Comparison of ENCODE assay signal across 9 mouse cellular contexts in the genomic region with DNA sequence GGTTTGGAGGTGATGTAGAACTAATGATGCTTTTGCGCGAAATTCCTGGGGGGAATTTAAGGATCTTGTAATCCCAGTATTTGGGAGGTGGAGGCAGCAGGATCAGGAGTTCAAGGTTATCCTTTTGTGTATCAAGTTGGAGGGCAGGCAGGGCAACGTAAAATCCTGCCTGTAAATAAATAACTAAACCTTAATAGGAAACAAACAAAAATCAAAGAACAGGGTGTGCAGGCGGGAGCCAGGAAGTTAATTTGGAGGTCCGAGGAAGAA. TPM values are rescaled to one million over a fixed set of nuclear protein-coding genes. Genes with fewer than 3 reads are reported as not detected.
DNase-seq lines count a peak whose midpoint lies in the region; ATAC-seq and TF ChIP-seq lines count a peak whose summit lies in the region.
"Had no signal": no experiment of that assay in that cellular context is flagged by ENCODE, and none has a peak within 500 bp of the region (broad histone marks: within the 10 kb centered on the region; RNA-seq: fewer than 3 reads in every experiment).

No protein-coding gene starts in this region.

- no peaks in the 10 kb centered on the region; the same call in 1 of the 2 replicates for H3K36me3 ChIP-seq in embryonic facial prominence, embryonic 11.5 days (replicated peaks; ENCODE audit: control insufficient read depth, insufficient read depth, low read depth, low read length)
- no peaks in the 10 kb centered on the region for H3K36me3 ChIP-seq in hindbrain, embryonic 16.5 days (ENCODE audit: control insufficient read depth, insufficient read depth, low read length)
- H3K36me3 ChIP-seq in midbrain, embryonic 16.5 days (ENCODE audit: control insufficient read depth, insufficient read depth, low read length), result no peaks in the 10 kb centered on the region; the same call in none of the 2 replicates

- H3K4me2 ChIP-seq in embryonic facial prominence, embryonic 11.5 days (ENCODE audit: low read depth, low read length), result peak overlapping the region; percentile 63
- H3K4me2 ChIP-seq in hindbrain, embryonic 16.5 days (ENCODE audit: low read length), result peak overlapping the region; percentile 53
- H3K4me2 ChIP-seq in midbrain, embryonic 16.5 days (ENCODE audit: low read length), result peak overlapping the region; percentile 71

- no peak for DNase-seq in layer of hippocampus, adult 2 months (ENCODE audit: low spot score in 2 of 2)
- DNase-seq in layer of hippocampus, adult 9-10 months (ENCODE audit: low spot score), result no peak
- no peak for DNase-seq in embryonic facial prominence, embryonic 11.5 days (ENCODE audit: low spot score)
- no peak for DNase-seq in adrenal gland, postnatal 4 days (ENCODE audit: low spot score in 2 of 2)
- no peak for DNase-seq in embryo, embryonic 10 days (ENCODE audit: low spot score)
- DNase-seq in thymus, postnatal 4 days, result no peak

- no peaks in the 10 kb centered on the region for H3K27me3 ChIP-seq in embryonic facial prominence, embryonic 11.5 days (ENCODE audit: control insufficient read depth, insufficient read depth, low read length)
- H3K27me3 ChIP-seq in hindbrain, embryonic 16.5 days (replicated peaks; ENCODE audit: control insufficient read depth, insufficient read depth, low read length), result no peaks in the 10 kb centered on the region
- H3K27me3 ChIP-seq in midbrain, embryonic 16.5 days (ENCODE audit: control insufficient read depth, insufficient read depth, low read depth, low read length), result no peaks in the 10 kb centered on the region

- no peaks in the 10 kb centered on the region for H3K9me3 ChIP-seq in embryonic facial prominence, embryonic 11.5 days (replicated peaks; ENCODE audit: control insufficient read depth, low read length)
- H3K9me3 ChIP-seq in hindbrain, embryonic 16.5 days (ENCODE audit: control insufficient read depth, low read length), result no peaks in the 10 kb centered on the region
- no peaks in the 10 kb centered on the region for H3K9me3 ChIP-seq in midbrain, embryonic 16.5 days (replicated peaks; ENCODE audit: control insufficient read depth, low read length, poor library complexity, severe bottlenecking)

- peak overlapping the region; percentile 92 for H3K27ac ChIP-seq in layer of hippocampus, adult 2 months
- H3K27ac ChIP-seq in embryonic facial prominence, embryonic 11.5 days (replicated peaks; ENCODE audit: low read depth, low read length), result no peak overlapping the region
- no peak overlapping the region for H3K27ac ChIP-seq in hindbrain, embryonic 16.5 days (ENCODE audit: low read depth, low read length)
- H3K27ac ChIP-seq in midbrain, embryonic 16.5 days (ENCODE audit: low read length), result peak overlapping the region; percentile 68; the same call in 1 of the 2 replicates

- no peaks in the 10 kb centered on the region for H3K4me1 ChIP-seq in embryonic facial prominence, embryonic 11.5 days (ENCODE audit: control insufficient read depth, insufficient read depth, low read length)
- peaks cover 3% of the 10 kb centered on the region for H3K4me1 ChIP-seq in hindbrain, embryonic 16.5 days (ENCODE audit: control insufficient read depth, insufficient read depth, low read depth, low read length)
- peaks cover 6% of the 10 kb centered on the region for H3K4me1 ChIP-seq in midbrain, embryonic 16.5 days (ENCODE audit: control insufficient read depth, insufficient read depth, low read length)

- ATAC-seq in embryonic facial prominence, embryonic 11.5 days (replicated peaks; ENCODE audit: insufficient number of reproducible peaks, low FRiP score, low TSS enrichment, low read depth), result no peak
- no peak for ATAC-seq in hindbrain, embryonic 16.5 days
- no peak for ATAC-seq in midbrain, embryonic 16.5 days

- WGBS in embryonic facial prominence, embryonic 11.5 days, result 15% methylated on average over 5 of the region's 5 CpGs
- WGBS in hindbrain, embryonic 16.5 days, result 20% methylated on average over 5 of the region's 5 CpGs
- WGBS in midbrain, embryonic 16.5 days, result 26% methylated on average over 5 of the region's 5 CpGs

- no peak for TF ChIP-seq CTCF in layer of hippocampus, adult 2 months (conservative IDR thresholded peaks at IDR 0.05)

- H3K4me3 ChIP-seq in layer of hippocampus, adult 2 months, result peak overlapping the region; percentile 93
- H3K4me3 ChIP-seq in embryonic facial prominence, embryonic 11.5 days (ENCODE audit: low read depth, low read length), result peak overlapping the region; percentile 62
- H3K4me3 ChIP-seq in hindbrain, embryonic 16.5 days (ENCODE audit: low read length), result peak overlapping the region; percentile 61
- H3K4me3 ChIP-seq in midbrain, embryonic 16.5 days (ENCODE audit: low read depth, low read length), result peak overlapping the region; percentile 58

- H3K9ac ChIP-seq in embryonic facial prominence, embryonic 11.5 days (replicated peaks; ENCODE audit: low read length), result peak overlapping the region; percentile 64
- H3K9ac ChIP-seq in hindbrain, embryonic 16.5 days (ENCODE audit: low read depth, low read length), result peak overlapping the region; percentile 57
- H3K9ac ChIP-seq in midbrain, embryonic 16.5 days (ENCODE audit: low read depth, low read length), result peak overlapping the region; percentile 68

RNA-seq across cellular contexts. Expression of gene Dmac2, which starts 0.4 kb away (rescaled TPM):
- total RNA-seq in layer of hippocampus, adult 2 months (2021), result 10 to 100 TPM; 47.0 to 50.3 TPM
- polyA plus RNA-seq in embryonic facial prominence, embryonic 11.5 days (2014; fragmentation: Nextera tagmentation; extraction: Ambion mirVana), result 32.4 and 36.8 TPM in 2 replicates
- polyA plus RNA-seq in hindbrain, embryonic 16.5 days (2015; fragmentation: Nextera tagmentation; extraction: Ambion mirVana), result 51.4 and 52.0 TPM in 2 replicates
- polyA plus RNA-seq in midbrain, embryonic 16.5 days (2015; fragmentation: Nextera tagmentation; extraction: Ambion mirVana), result 44.5 and 48.7 TPM in 2 replicates
- total RNA-seq in adrenal gland, postnatal 4 days (2021), result 10 to 100 TPM; 34.3 to 34.5 TPM

RNA-seq across cellular contexts. Expression of gene Erich4, which starts 4.0 kb away (rescaled TPM):
- not detected for total RNA-seq in layer of hippocampus, adult 2 months (2021)
- not detected in 2 replicates for polyA plus RNA-seq in embryonic facial prominence, embryonic 11.5 days (2014; fragmentation: Nextera tagmentation; extraction: Ambion mirVana)
- polyA plus RNA-seq in hindbrain, embryonic 16.5 days (2015; fragmentation: Nextera tagmentation; extraction: Ambion mirVana), result not detected in 2 replicates
- polyA plus RNA-seq in midbrain, embryonic 16.5 days (2015; fragmentation: Nextera tagmentation; extraction: Ambion mirVana), result not detected in 2 replicates
- total RNA-seq in adrenal gland, postnatal 4 days (2021), result 1 to 10 TPM in 1 of 2 experiments, not detected in 1; 2.5 TPM
- total RNA-seq: hematopoietic stem cell, adult 5-6 weeks had no signal

RNA-seq across cellular contexts. Expression of gene B3gnt8, which starts 6.8 kb away (rescaled TPM):
- 1 to 10 TPM; 1.5 to 1.9 TPM for total RNA-seq in layer of hippocampus, adult 2 months (2021)
- polyA plus RNA-seq in embryonic facial prominence, embryonic 11.5 days (2014; fragmentation: Nextera tagmentation; extraction: Ambion mirVana), result 0.66 and 1.0 TPM in 2 replicates
- polyA plus RNA-seq in hindbrain, embryonic 16.5 days (2015; fragmentation: Nextera tagmentation; extraction: Ambion mirVana), result 0.89 and 1.1 TPM in 2 replicates
- 0.64 and 0.73 TPM in 2 replicates for polyA plus RNA-seq in midbrain, embryonic 16.5 days (2015; fragmentation: Nextera tagmentation; extraction: Ambion mirVana)
- 1 to 10 TPM; 4.4 to 7.6 TPM for total RNA-seq in adrenal gland, postnatal 4 days (2021)

RNA-seq across cellular contexts. Expression of gene Bckdha, which starts 39.1 kb away (rescaled TPM):
- total RNA-seq in layer of hippocampus, adult 2 months (2021), result 10 to 100 TPM; 37.1 to 41.4 TPM
- polyA plus RNA-seq in embryonic facial prominence, embryonic 11.5 days (2014; fragmentation: Nextera tagmentation; extraction: Ambion mirVana), result 45.1 and 55.4 TPM in 2 replicates
- polyA plus RNA-seq in hindbrain, embryonic 16.5 days (2015; fragmentation: Nextera tagmentation; extraction: Ambion mirVana), result 46.8 and 51.8 TPM in 2 replicates
- 38.2 and 41.4 TPM in 2 replicates for polyA plus RNA-seq in midbrain, embryonic 16.5 days (2015; fragmentation: Nextera tagmentation; extraction: Ambion mirVana)
- 100 to 1,000 TPM; 103 to 112 TPM for total RNA-seq in adrenal gland, postnatal 4 days (2021)

RNA-seq across cellular contexts. Expression of gene Exosc5, which starts 39.3 kb away (rescaled TPM):
- total RNA-seq in layer of hippocampus, adult 2 months (2021), result 10 to 100 TPM; 26.9 to 28.1 TPM
- polyA plus RNA-seq in embryonic facial prominence, embryonic 11.5 days (2014; fragmentation: Nextera tagmentation; extraction: Ambion mirVana), result 63.1 and 69.5 TPM in 2 replicates
- 39.5 and 42.9 TPM in 2 replicates for polyA plus RNA-seq in hindbrain, embryonic 16.5 days (2015; fragmentation: Nextera tagmentation; extraction: Ambion mirVana)
- 35.2 and 35.4 TPM in 2 replicates for polyA plus RNA-seq in midbrain, embryonic 16.5 days (2015; fragmentation: Nextera tagmentation; extraction: Ambion mirVana)
- 10 to 100 TPM; 50.6 to 53.0 TPM for total RNA-seq in adrenal gland, postnatal 4 days (2021)

Comparison
In these comparisons a context has a peak if more than half of its experiments do, and no peak if none do; other contexts are left out.
1. H3K27ac ChIP-seq: peak in layer of hippocampus, adult 2 months (single experiment) and midbrain, embryonic 16.5 days (single experiment); none in embryonic facial prominence, embryonic 11.5 days (single experiment) and hindbrain, embryonic 16.5 days (single experiment).
2. Peak in every context shown above with its lines, with median percentiles within 50 percentile points of each other: H3K4me3 ChIP-seq, H3K4me2 ChIP-seq and H3K9ac ChIP-seq.